Mouse (Mus musculus): ENCODE results near the gene Ntsr1. TPM values are rescaled to one million over a fixed set of nuclear protein-coding genes. Genes with fewer than 3 reads are reported as not detected.

The Ntsr1 gene
- polyA plus RNA-seq, 1 experiment from 2014 or later = 0.45 TPM

DNA sequence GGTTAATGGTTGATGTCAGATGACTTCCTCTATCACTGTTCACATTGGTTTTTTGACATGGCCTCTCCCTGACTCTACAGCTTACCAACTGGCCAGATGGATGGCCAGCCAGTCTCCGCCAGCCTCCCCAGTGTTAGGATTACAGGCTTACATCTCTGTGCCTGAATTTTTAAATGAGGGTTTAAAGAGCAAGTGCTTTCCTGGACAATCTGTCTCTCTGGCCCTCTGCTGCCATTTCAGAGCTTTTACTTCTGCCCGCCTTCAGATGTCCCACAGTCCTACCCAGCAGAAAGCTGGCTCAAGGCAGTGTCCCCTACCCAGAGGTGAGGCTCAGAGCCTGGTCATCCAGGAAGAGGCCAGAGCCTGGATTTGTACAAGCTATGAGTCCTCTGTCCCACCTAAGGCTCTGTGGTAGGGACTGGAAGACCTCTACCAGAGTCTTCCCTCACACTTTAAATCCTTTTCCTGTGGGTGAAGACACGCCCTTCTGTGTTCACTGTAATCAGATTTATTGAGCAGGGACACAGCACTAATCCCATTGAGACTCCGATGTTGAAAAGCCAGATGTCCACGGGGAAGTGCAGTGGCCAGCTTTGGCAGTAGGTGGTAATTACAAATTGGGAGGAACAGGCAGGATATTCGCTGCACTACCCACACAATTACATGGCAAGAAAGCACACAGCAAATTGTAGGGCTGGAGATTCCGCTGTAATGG is 32.1 kb downstream of the Ntsr1 start:
- Histone ChIP-seq H3K36me3 (no peaks in the 10 kb centered on the region), H3K4me1 (peaks cover 26% of the 10 kb centered on the region), H3K4me2 (no peak overlapping the region), H3K27me3 (peaks cover 22% of the 10 kb centered on the region), H3K9ac (no peak overlapping the region), H3K4me3 (no peak overlapping the region), H3K27ac (no peak overlapping the region), H3K9me3 (no peaks in the 10 kb centered on the region)
- WGBS = 68% methylated on average over 7 of the region's 7 CpGs
- ATAC-seq (ENCODE audit: insufficient number of reproducible peaks, insufficient read depth, low FRiP score, low TSS enrichment, low read depth) = no peak

DNA sequence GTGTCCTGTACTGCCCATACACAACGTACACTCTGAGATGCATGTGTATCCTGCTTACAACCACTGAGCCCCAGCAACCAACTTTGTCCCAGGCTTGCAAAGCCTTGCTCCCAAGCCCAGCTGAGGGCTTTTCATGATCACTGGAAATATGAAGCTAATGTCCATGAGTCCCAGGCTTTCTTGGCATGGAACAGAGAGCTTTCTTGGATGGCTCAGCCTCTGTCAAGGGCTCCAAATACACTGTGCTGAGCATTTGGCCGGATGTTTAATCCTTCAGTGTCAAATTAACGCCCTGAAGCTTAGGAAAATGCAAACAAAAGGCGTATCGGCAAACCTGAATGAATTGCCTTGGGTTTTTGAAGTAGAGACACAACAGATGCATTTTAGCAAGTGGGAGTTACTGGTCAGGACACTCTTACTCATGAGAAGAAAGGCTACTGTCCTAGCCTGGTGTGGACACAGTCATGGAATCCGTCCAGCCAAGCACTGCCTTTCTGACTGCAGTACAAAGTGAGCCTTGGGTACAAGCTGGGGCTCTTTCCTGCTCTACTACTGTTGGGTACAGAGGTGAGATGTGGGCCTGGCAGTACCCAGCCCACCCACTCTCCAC is 32.7 kb downstream of the Ntsr1 start:
- no peak for ATAC-seq (ENCODE audit: insufficient number of reproducible peaks, insufficient read depth, low FRiP score, low TSS enrichment, low read depth)
- H3K27ac ChIP-seq = no peak overlapping the region
- peaks cover 26% of the 10 kb centered on the region for H3K4me1 ChIP-seq
- 51% methylated on average over 6 of the region's 6 CpGs for WGBS
- no peak overlapping the region for H3K9ac ChIP-seq
- H3K4me3 ChIP-seq = no peak overlapping the region
- no peaks in the 10 kb centered on the region for H3K9me3 ChIP-seq
- no peaks in the 10 kb centered on the region for H3K36me3 ChIP-seq
- H3K4me2 ChIP-seq = no peak overlapping the region
- H3K27me3 ChIP-seq = peaks cover 15% of the 10 kb centered on the region

GRCm38 (mm10) chr2:180533237-180533636 is 33.5 kb downstream of the Ntsr1 start:
- no peak for ATAC-seq (ENCODE audit: insufficient number of reproducible peaks, insufficient read depth, low FRiP score, low TSS enrichment, low read depth)
- no peak overlapping the region for H3K27ac ChIP-seq
- H3K9ac ChIP-seq = no peak overlapping the region
- H3K27me3 ChIP-seq = peaks cover 7% of the 10 kb centered on the region
- no peak overlapping the region for H3K4me3 ChIP-seq
- peaks cover 26% of the 10 kb centered on the region for H3K4me1 ChIP-seq
- 68% methylated on average over 4 of the region's 4 CpGs for WGBS
- no peaks in the 10 kb centered on the region for H3K36me3 ChIP-seq
- no peak overlapping the region for H3K4me2 ChIP-seq
- H3K9me3 ChIP-seq = no peaks in the 10 kb centered on the region

GRCm38 (mm10) chr2:180543675-180544074 is 43.9 kb downstream of the Ntsr1 start:
- 79% methylated on average over 2 of the region's 2 CpGs for WGBS

GRCm38 (mm10) chr2:180545046-180545445 is 45.3 kb downstream of the Ntsr1 start:
- H3K9me3 ChIP-seq = no peaks in the 10 kb centered on the region
- peaks cover 5% of the 10 kb centered on the region; the same call in 1 of the 2 replicates for H3K4me1 ChIP-seq
- H3K4me3 ChIP-seq = no peak overlapping the region
- 72% methylated on average over 18 of the region's 18 CpGs for WGBS
- no peak for ATAC-seq (ENCODE audit: insufficient number of reproducible peaks, insufficient read depth, low FRiP score, low TSS enrichment, low read depth)
- no peaks in the 10 kb centered on the region for H3K27me3 ChIP-seq
- H3K9ac ChIP-seq = no peak overlapping the region
- H3K4me2 ChIP-seq = no peak overlapping the region
- no peaks in the 10 kb centered on the region for H3K36me3 ChIP-seq
- no peak overlapping the region for H3K27ac ChIP-seq

More at GRCm38 (mm10) chr2:180543675-180544074, 43.9 kb downstream of the Ntsr1 start:
- Histone ChIP-seq H3K27ac (no peak overlapping the region), H3K9me3 (no peaks in the 10 kb centered on the region), H3K4me3 (no peak overlapping the region), H3K9ac (no peak overlapping the region), H3K36me3 (no peaks in the 10 kb centered on the region), H3K4me1 (peaks cover 5% of the 10 kb centered on the region; the same call in 1 of the 2 replicates), H3K27me3 (no peaks in the 10 kb centered on the region), H3K4me2 (no peak overlapping the region)
- ATAC-seq (ENCODE audit: insufficient number of reproducible peaks, insufficient read depth, low FRiP score, low TSS enrichment, low read depth) = no peak

DNA sequence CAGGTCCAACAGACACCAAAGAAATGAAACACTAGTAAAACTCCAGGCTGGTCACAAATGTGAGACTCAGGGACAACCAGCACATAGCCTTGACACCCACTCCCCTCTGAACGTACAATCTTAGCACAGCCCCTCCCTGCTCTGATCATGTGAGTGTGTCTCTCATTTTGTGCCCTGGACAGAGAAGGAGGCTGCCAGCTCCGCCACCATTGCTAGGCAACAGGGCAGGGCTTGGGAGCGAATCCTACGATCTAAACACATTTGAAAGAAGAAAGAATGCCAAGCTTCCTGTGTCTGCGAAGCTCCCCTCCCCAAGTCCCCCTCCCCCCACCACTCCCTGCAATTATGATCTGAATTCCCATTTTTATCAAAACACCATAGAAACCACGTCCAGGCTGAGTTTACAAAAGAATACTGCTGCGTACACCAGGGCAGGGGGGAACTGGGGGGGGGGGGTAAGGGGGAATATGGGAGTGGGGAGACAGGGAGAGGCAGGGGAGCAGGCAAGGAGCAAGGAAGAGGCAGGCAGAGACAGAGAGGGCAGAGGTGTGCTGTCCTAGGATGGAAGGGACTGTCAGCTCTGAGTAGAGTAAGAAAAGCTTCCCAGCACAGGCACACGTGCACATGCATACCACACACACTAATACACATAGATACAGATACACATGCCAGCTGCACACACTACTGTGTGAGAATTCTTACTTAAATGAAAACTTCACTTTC is 47.8 kb downstream of the Ntsr1 start:
- Histone ChIP-seq H3K27ac (no peak overlapping the region), H3K36me3 (no peaks in the 10 kb centered on the region), H3K4me3 (no peak overlapping the region), H3K9ac (peak overlapping the region; percentile 7; the same call in 1 of the 2 replicates), H3K4me2 (peak overlapping the region; percentile 28; the same call in 1 of the 2 replicates), H3K4me1 (peaks cover 5% of the 10 kb centered on the region; the same call in 1 of the 2 replicates), H3K27me3 (no peaks in the 10 kb centered on the region; the same call in 1 of the 2 replicates), H3K9me3 (no peaks in the 10 kb centered on the region)
- 14% methylated on average over 8 of the region's 8 CpGs for WGBS
- no peak for ATAC-seq (ENCODE audit: insufficient number of reproducible peaks, insufficient read depth, low FRiP score, low TSS enrichment, low read depth)

- Histone ChIP-seq H3K27ac (no peak overlapping the region), H3K9ac (no peak overlapping the region), H3K4me3 (no peak overlapping the region), H3K36me3 (no peaks in the 10 kb centered on the region), H3K4me2 (no peak overlapping the region), H3K4me1 (peaks cover 2% of the 10 kb centered on the region; the same call in 1 of the 2 replicates), H3K9me3 (no peaks in the 10 kb centered on the region), H3K27me3 (no peaks in the 10 kb centered on the region; the same call in 1 of the 2 replicates)
- WGBS = 79% methylated on average over 3 of the region's 3 CpGs
- ATAC-seq (ENCODE audit: insufficient number of reproducible peaks, insufficient read depth, low FRiP score, low TSS enrichment, low read depth) = no peak
Measured at GRCm38 (mm10) chr2:180552340-180552739, 52.6 kb downstream of the Ntsr1 start.

GRCm38 (mm10) chr2:180555219-180555618 is 55.4 kb downstream of the Ntsr1 start:
- WGBS = 47% methylated on average over 3 of the region's 3 CpGs
- Histone ChIP-seq H3K4me1 (no peaks in the 10 kb centered on the region), H3K27ac (no peak overlapping the region), H3K36me3 (no peaks in the 10 kb centered on the region), H3K4me3 (no peak overlapping the region), H3K27me3 (no peaks in the 10 kb centered on the region; the same call in 1 of the 2 replicates), H3K4me2 (no peak overlapping the region), H3K9me3 (no peaks in the 10 kb centered on the region), H3K9ac (no peak overlapping the region)
- no peak for ATAC-seq (ENCODE audit: insufficient number of reproducible peaks, insufficient read depth, low FRiP score, low TSS enrichment, low read depth)

- no peak for ATAC-seq (ENCODE audit: insufficient number of reproducible peaks, insufficient read depth, low FRiP score, low TSS enrichment, low read depth)
- no peak overlapping the region for H3K4me2 ChIP-seq
- H3K4me3 ChIP-seq = no peak overlapping the region
- no peaks in the 10 kb centered on the region for H3K4me1 ChIP-seq
- WGBS = 56% methylated on average over 3 of the region's 3 CpGs
- H3K27ac ChIP-seq = no peak overlapping the region
- no peaks in the 10 kb centered on the region for H3K9me3 ChIP-seq
- no peaks in the 10 kb centered on the region for H3K36me3 ChIP-seq
- H3K27me3 ChIP-seq = no peaks in the 10 kb centered on the region
- H3K9ac ChIP-seq = no peak overlapping the region
Measured at GRCm38 (mm10) chr2:180556470-180556869, 56.7 kb downstream of the Ntsr1 start.

DNA sequence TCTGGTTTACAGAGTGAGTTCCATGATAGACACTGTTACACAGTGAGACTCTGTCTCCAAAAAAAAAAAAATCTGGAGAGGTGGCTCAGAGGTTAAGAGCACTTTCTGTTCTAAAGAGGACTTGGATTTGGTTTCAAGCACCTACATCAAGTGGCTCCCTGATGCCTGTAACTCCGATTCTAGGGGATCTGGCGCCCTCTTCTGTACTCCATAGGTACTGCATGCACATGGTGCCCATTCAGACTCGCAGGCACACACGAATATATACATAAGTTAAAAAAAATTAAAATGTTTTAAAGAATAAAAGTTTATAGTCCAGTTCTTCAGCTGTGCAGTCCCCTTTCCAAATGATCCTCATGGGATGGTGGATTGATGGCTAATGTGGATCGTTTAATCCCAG is 60.5 kb downstream of the Ntsr1 start:
- H3K27me3 ChIP-seq = 0 out of 2 replicates have a peak, but pooled peaks cover 4% of the 10 kb centered on the region
- H3K4me1 ChIP-seq = 0 out of 2 replicates have a peak, but pooled peaks cover 3% of the 10 kb centered on the region
- H3K4me2 ChIP-seq = no peak overlapping the region
- H3K9ac ChIP-seq = no peak overlapping the region
- 48% methylated on average over 5 of the region's 5 CpGs for WGBS
- no peaks in the 10 kb centered on the region for H3K36me3 ChIP-seq
- no peak overlapping the region for H3K4me3 ChIP-seq
- no peak overlapping the region for H3K27ac ChIP-seq
- no peak for ATAC-seq (ENCODE audit: insufficient number of reproducible peaks, insufficient read depth, low FRiP score, low TSS enrichment, low read depth)
- no peaks in the 10 kb centered on the region for H3K9me3 ChIP-seq

- H3K4me1 ChIP-seq = 0 out of 2 replicates have a peak, but pooled peaks cover 3% of the 10 kb centered on the region
- no peaks in the 10 kb centered on the region for H3K9me3 ChIP-seq
- 0 out of 2 replicates have a peak, but pooled peaks cover 4% of the 10 kb centered on the region for H3K27me3 ChIP-seq
- H3K27ac ChIP-seq = no peak overlapping the region
- no peak for ATAC-seq (ENCODE audit: insufficient number of reproducible peaks, insufficient read depth, low FRiP score, low TSS enrichment, low read depth)
- H3K36me3 ChIP-seq = no peaks in the 10 kb centered on the region
- WGBS = 63% methylated on average over 5 of the region's 5 CpGs
- no peak overlapping the region; the same call in 1 of the 2 replicates for H3K9ac ChIP-seq
- H3K4me2 ChIP-seq = no peak overlapping the region
- H3K4me3 ChIP-seq = no peak overlapping the region
Measured at GRCm38 (mm10) chr2:180562146-180562545, 62.4 kb downstream of the Ntsr1 start.
